Mouse (Mus musculus) gastrocnemius, postnatal 10 days (tissue): ENCODE results near the gene Tmod4. TPM values are rescaled to one million over a fixed set of nuclear protein-coding genes. Genes with fewer than 3 reads are reported as not detected.

Source experiments
- DNase-seq: peaks from one replicate; pipeline ENCODE4 v3.0.0; 2021; ENCODE audit warnings: mixed read lengths
- total RNA-seq, 2 experiments: library from RNA; stranded (reverse); gene quantifications; 2 replicates each; pipeline ENCODE4 v1.2.3; 2021

Tmod4 gene
- total RNA-seq, 2 experiments from 2014 or later, result 423 to 469 TPM

DNA sequence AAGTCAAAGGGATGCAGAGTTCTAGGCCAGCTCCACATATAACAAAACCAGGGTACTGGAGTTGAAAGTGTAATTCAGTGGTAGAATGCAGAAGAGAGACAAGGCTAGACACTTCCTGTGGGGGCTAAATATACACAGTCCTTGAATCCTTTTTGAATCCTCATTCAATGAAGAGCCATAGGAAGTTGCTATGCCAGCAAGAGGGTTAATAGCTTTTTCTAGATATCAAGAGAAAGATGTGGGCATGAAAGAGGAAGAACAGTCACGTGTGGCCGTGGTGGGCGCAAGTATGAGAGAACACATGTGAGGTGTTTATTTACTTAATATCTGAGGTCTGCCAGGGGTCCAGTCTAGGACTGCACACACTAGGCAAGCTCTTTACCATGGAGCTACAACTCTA, 12.1 kb downstream of the Tmod4 start:
- DNase-seq, result no peak

DNA sequence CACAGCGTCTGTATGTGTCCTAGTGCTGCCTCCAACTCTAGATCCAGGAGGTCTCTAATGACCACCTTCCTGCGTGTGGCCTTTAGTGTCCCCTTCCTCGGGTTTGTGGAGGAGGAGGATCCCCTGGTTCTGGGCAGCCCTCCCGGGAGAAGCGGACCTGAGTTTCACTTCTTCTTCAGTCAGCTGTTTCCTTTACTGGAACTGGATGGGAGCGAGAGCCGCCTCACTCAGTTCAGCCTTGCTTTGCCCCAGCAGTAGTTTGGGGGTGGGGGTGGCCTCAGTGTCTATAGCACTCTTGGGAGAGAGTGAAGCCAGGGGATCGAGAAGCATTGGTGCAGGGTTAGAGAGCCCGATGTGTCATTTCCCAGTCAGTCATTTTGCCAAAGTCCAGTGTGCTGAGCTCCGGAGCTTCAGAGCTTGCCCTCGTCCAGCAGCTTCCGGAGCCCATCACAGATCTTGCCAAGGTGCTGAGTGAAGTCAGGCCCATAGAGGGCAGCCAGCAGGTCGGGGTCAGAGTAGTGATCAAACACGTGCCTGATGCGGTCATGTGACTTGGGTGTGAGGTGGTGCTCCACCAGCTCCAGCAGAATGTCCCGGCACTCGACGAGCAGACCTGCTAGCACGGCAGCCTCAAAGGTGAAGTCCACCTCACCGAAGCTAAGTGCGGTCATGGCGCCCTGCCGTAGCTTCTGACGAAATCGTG, 15.5 kb downstream of the Tmod4 start:
- DNase-seq, result no peak

DNA sequence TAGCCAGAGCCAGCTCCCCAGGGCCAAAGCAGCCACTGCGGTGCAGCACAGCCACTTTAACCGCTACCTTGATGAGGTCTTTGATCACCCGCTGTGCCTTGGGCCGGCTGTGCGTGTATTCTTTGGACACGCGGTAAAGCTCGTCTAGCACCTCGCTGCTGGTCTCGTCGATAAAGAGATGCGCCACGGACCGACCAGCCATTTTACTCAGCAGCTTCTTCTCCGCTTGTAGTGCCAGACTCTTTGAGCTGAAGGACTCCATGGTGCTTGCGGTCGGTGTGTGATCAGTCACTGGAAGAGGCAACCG, 16.0 kb downstream of the Tmod4 start:
- no peak for DNase-seq

DNA sequence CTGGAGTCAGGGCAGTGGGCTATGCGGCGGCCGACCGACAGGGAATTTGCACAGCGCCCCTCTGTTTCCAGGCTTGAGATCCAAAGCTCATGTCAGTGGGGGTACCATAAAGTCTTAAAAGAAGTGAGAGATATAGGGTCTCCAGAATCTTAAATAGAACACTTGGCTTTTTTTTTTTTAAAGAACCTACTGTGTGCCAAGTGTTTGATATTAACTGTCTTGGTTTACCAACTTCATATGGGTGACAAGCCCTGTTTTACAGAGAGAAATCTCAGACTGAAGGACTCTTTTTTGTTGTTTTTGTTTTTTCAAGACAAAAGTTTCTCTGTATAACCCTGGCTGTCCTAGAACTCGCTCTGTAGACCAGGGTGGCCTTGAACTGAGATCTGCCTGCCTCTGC, 16.5 kb downstream of the Tmod4 start:
- no peak for DNase-seq

DNA sequence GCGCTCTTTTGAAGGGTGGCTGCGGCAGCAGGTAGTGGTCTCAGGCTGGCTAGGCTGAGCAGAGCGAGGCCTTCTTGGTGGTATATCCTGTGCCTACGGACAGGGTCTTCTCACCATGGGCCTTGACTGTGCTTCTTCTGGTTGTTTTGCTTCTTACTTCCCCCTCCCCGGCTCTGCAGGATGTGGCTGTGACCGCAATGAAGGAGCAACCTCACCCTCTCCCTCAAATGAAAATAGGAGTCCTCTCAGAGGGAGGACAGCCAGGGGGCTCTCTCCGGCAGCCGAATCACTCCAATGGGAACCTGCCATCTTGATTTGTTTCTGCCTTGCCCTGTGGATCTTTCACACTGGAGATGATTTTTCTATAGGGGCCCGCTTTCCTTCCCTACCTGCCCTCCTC, 17.2 kb downstream of the Tmod4 start:
- no peak for DNase-seq

GRCm38 (mm10) chr3:95141952-95142616, 17.8 kb downstream of the Tmod4 start, which contains the start of gene Tnfaip8l2:
TSS of gene Tnfaip8l2 (minus strand) at chr3:95142360.
- no peak for DNase-seq

GRCm38 (mm10) chr3:95142617-95143011, 18.3 kb downstream of the Tmod4 start:
- DNase-seq, result peak; percentile 87

DNA sequence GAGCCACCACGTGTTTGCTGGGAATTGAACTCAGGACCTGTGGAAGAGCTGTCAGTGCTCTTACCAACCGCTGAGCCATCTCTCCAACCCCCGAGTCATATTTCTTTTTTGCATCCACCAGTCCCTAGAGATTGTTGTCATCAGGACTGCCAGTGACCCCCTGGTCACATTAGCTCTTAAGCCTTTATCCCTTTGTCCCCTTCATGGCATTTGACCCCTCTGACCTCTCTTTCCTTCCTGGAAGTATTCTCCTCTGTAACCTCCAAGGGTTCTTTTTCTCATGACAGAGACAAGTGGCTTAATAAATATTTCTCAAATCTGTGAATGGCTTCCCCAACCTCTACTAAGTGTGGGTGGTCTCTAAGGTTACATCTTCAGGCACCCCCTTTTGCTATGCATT, 23.6 kb downstream of the Tmod4 start:
- DNase-seq, result no peak

- peak; percentile 46 for DNase-seq
Observed at GRCm38 (mm10) chr3:95153874-95154273, 29.6 kb downstream of the Tmod4 start.

DNA sequence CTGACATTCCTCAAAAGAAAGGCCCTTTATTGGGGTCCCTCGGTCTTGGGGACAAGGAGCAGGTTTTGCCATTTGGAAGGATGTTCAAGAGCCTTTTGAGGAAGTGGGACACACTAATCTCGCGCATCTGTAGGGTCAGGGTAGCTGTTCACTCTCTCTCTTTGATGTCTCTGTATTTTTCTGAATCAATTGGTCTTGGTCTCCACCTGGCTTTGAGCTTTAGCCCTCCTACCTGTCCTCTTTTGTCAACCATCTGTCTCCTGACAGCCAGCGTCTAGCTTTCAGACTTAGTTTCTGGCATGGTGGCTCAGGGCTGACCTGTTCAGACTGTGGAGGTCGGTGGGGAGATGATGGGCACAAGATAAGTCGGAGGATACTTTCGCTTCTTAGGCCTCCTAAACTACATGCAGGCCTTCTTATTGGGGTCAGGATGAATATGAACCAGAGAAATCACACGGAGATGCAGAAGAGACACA, 35.3 kb downstream of the Tmod4 start:
- no peak for DNase-seq

GRCm38 (mm10) chr3:95159987-95160963, 36.0 kb downstream of the Tmod4 start, which contains the start of gene Sema6c:
TSS of gene Sema6c (plus strand) at chr3:95160457.
- DNase-seq, result peak; percentile 93

DNA sequence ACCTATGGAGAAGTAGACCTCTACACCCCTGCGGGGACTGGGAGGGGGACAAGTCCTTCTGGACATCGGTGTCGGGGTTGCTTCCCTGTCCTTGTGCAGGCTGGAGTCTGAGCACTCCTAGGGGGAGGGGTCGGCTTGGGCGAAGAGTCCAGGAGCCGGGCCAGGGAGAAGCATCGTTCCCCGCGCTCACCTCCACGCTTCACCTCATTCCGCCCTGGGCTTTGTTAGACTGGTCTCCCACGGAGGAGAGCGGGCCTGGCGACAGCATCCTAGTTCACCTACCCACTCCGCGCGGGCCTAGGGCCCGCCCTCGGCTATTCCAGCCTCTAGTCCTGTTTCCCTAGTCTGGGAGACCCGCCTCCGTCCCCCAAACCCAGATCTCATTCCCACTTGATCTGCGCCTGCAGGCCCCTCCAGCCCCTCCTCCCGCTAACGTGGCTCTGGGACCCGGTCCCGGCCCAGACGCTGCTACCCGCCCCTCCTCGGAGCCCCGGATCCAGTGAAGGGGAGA, 36.8 kb downstream of the Tmod4 start:
- peak; percentile 58 for DNase-seq

DNA sequence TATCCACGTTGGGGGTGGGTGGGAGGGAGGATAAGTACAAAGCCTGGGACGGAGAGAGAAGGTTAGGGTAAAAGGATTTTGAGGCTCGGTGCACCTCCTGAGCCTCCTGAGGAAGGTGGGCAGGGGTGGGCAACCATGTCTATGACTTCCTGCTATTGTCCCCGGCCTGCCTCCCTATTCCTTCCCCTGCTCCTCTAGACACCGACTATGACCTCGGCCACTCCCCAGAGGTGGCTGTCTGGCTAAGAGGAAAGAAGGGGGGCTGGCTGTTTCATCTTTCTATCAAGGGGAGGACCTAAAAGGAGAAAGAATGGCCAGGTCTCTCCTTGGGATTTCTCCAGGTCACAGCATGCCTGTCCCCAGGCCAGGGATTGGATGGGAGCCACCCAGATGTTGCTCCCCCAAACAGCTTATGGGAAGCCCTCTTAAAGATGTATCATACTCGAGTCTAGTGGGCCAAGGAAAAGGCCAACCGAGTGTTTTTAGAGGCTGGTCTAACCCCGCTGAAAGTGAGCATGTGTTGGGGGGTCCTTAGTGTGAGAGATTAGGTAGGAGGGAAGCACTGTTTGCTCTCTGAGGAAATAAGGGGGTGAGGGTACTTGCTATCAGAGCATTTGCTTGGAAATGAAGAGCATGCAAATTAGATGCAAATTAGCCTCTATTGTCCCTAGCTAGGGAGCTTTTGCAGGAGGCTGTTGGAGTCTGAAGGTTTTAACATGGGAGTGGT, 37.5 kb downstream of the Tmod4 start:
- DNase-seq, result no peak

- DNase-seq, result no peak
Observed at GRCm38 (mm10) chr3:95162345-95162628, 38.0 kb downstream of the Tmod4 start.

DNA sequence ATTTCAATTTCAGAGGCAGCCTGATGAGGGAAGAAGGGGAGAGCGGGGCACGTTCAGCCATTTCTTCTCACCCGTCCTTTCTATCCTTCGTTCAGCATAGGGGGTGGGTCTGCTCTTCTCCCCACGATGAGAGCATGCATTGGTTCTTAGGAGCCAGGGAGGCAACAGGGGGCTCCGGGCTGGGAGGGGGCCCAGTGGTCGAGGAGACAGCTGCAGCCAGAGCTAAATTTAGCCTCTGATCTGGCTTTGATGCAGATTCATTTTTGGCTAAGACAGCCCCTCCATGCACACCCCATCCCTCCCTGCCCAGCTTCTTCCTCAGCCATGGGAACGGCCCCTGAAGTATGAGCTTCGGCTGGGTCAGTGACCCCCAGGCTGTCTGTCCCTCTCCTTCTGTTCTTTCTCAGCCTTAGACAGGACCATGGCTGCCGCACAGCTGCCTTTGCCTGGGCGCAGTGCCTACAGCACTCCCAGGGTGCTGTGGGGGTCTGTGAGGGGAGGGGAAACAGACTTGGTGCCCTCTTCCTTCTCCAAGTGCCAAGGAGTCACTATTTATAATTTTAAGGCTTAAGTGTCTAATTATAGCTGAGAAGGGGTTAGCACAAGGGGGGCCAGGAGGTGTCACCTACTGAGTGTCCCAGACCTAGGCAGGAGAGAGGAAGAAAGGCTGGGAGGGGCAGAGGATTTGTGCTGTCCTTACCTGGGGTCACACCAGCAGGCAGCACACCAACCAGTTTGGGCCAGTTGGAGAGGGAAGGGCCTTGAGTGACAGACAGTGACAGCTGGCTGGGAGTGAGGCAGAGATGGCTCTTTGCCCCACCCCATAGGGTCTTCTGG, 39.4 kb downstream of the Tmod4 start:
- peak; percentile 76 for DNase-seq

DNA sequence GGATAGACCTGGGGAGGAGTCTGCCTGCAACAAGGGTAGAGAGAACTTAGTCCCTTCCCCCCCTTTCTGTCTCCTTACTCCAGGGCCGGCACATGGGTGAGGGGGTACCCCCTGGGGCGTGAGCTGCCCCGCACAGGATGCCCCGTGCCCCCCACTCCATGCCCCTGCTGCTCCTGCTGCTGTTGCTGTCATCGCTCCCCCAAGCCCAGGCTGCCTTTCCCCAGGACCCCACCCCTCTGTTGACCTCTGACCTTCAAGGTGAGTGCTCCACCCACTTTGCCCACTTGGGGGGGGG, 39.9 kb downstream of the Tmod4 start:
- DNase-seq, result no peak

DNA sequence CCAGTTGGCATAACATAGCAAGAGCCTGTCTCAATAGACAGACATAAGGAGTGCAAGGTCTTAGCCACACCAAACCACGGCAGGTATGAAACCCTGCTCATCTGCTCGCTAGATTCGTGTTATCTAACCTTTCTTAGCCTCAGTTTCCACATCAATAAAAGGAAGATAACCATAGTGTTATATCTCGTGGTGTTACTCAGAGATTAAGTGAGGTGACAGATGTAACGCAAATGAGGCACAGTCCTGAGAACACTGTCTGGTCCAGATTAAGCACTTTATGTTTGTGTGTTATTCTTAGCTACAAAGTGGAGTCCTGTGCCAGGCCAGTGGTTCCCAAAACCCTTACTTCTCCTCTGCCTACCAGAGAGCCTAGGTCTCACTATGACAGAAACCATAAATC, 40.6 kb downstream of the Tmod4 start:
- no peak for DNase-seq

DNA sequence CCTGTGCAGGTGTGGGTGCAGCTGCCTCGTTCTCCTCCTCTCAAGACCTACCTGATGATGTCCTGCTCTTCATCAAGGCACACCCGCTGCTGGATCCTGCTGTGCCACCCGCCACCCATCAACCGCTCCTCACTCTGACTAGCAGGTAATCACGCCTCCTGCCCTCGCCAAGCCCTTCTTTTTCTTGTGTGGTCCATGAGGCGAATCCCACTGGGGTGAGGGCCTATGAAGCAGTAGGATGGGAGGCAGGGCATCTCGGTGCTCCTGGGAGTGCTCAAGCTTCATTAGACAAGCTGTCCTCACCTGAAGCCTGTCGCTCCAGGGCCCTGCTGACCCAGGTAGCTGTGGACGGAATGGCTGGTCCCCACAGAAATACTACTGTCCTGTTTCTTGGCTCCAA, 45.7 kb downstream of the Tmod4 start:
- DNase-seq, result no peak

DNA sequence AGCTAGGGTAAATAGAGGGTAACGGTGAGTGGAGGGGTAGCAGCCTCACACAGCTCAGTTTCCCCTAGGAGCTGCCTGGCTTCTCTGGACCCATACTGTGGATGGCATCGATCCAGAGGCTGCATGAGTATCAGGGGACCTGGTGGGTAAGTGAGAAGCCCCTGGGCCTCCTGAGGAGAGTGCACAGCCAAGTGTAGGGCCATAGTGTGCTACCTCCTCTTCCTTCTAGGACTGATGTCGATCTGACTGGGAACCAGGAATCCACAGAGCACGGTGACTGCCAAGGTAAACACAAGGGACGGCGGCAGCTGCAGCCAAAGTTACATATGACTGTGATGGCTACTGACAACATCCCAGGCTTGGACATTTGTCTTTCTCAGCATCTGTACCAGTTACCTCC, 46.8 kb downstream of the Tmod4 start:
- no peak for DNase-seq

GRCm38 (mm10) chr3:95172526-95173255, 48.4 kb downstream of the Tmod4 start:
- DNase-seq, result peak; percentile 30
